In the genomic region with DNA sequence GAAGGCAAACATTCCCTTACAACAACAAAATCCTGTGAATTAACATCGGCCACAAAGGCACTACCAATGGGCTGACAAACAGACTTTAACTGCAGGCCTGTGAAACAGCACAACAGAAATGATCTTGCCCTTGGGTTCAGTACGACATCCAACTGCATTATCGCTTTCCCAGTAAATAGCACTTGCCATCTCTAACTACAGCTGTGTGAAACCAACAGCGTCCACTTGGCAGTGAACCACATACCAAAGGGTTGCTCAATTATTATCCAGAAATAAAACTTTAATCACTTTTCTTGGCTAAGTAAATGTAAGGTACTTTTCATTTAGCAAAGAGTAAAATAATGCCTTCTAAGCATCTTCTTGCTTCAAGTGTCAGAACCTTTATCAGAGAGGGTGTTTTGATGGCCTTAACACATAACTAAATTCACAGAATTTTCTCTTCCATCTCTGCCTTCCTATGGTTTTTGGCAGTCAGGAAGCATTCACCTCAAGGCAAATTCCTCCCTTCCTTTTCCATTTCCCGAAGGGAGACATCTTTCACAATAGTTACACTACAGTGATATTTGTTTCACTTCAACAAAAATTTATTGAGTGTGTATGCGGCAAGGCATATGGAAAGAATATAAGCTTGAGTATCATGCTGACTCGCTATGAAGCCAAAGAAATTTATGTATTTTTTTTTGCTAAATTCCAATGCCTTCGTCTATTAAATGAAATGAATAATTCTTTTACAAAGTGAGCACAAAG, we compare ENCODE assay signal across 16 mouse cellular contexts.
DNase-seq lines count a peak whose midpoint lies in the region; ATAC-seq and TF ChIP-seq lines count a peak whose summit lies in the region.
"Had no signal": no experiment of that assay in that cellular context is flagged by ENCODE, and none has a peak within 500 bp of the region (broad histone marks: within the 10 kb centered on the region; RNA-seq: fewer than 3 reads in every experiment).

No protein-coding gene starts in this region.

- no peak overlapping the region for H3K4me3 ChIP-seq in limb, embryonic 14.5 days (replicated peaks; ENCODE audit: low read length)
- H3K4me3 ChIP-seq in limb, embryonic 10.5 days: no peak overlapping the region
- no peak overlapping the region for H3K4me3 ChIP-seq in brown adipose tissue, adult 24 weeks (ENCODE audit: insufficient read depth, low read depth, low read length)
- H3K4me3 ChIP-seq in lung, postnatal 0 days (ENCODE audit: low read depth, low read length): no peak overlapping the region
- H3K4me3 ChIP-seq: limb, embryonic 15.5 days; midbrain, embryonic 12.5 days; neural tube, embryonic 13.5 days had no signal

- no peak for TF ChIP-seq CTCF in lung, postnatal 0 days (IDR thresholded peaks at IDR 0.05)

- ATAC-seq in limb, embryonic 14.5 days (ENCODE audit: low FRiP score, low read depth): no peak; the same call in 1 of the 2 replicates
- ATAC-seq in lung, postnatal 0 days: peak; percentile 60
- ATAC-seq: forebrain, embryonic 14.5 days; intestine, postnatal 0 days had no signal

- 59% methylated on average over 8 of the region's 8 CpGs for WGBS in limb, embryonic 14.5 days
- 93% methylated on average over 8 of the region's 8 CpGs for WGBS in limb, embryonic 10.5 days
- WGBS in lung, postnatal 0 days: 53% methylated on average over 8 of the region's 8 CpGs

- peak; percentile 57 for DNase-seq in limb, embryonic 14.5 days (ENCODE audit: low spot score)
- no peak for DNase-seq in limb, embryonic 10.5 days (ENCODE audit: low spot score)
- DNase-seq in heart, adult 8-10 months (ENCODE audit: low spot score): peak; percentile 60
- DNase-seq in lung, postnatal 0 days (ENCODE audit: low spot score): peak; percentile 70
- DNase-seq in B cell, adult 2 months: no peak
- no peak for DNase-seq in cerebellum, adult 8-10 months
- no peak for DNase-seq in cerebellum, postnatal 10 days
- DNase-seq: adrenal gland, postnatal 36 days; cerebellum, postnatal 25 days; thymus, postnatal 36 days had no signal

- H3K9ac ChIP-seq in limb, embryonic 14.5 days (ENCODE audit: low read depth, low read length, severe bottlenecking): no peak overlapping the region
- H3K9ac ChIP-seq in lung, postnatal 0 days (replicated peaks; ENCODE audit: low read depth): no peak overlapping the region
- H3K9ac ChIP-seq: limb, embryonic 15.5 days; midbrain, embryonic 12.5 days; neural tube, embryonic 13.5 days had no signal

- H3K36me3 ChIP-seq in limb, embryonic 14.5 days (ENCODE audit: control insufficient read depth, insufficient read depth, low read length): no peaks in the 10 kb centered on the region
- no peaks in the 10 kb centered on the region for H3K36me3 ChIP-seq in limb, embryonic 10.5 days
- no peaks in the 10 kb centered on the region for H3K36me3 ChIP-seq in lung, postnatal 0 days (ENCODE audit: insufficient read depth, low read length)
- H3K36me3 ChIP-seq: limb, embryonic 15.5 days; midbrain, embryonic 12.5 days; neural tube, embryonic 13.5 days had no signal

- H3K27ac ChIP-seq in limb, embryonic 14.5 days (replicated peaks; ENCODE audit: low read depth, low read length): no peak overlapping the region
- no peak overlapping the region for H3K27ac ChIP-seq in limb, embryonic 10.5 days
- peak overlapping the region; percentile 78 for H3K27ac ChIP-seq in brown adipose tissue, adult 24 weeks (replicated peaks; ENCODE audit: low read depth, low read length)
- no peak overlapping the region for H3K27ac ChIP-seq in lung, postnatal 0 days (ENCODE audit: low read length)
- H3K27ac ChIP-seq: midbrain, embryonic 12.5 days; neural tube, embryonic 13.5 days had no signal

- 0 out of 2 replicates have a peak, but pooled peaks have one; percentile 22 for TF ChIP-seq EP300 in lung, postnatal 0 days (IDR thresholded peaks at IDR 0.05)

- no peak for TF ChIP-seq POLR2A in limb, embryonic 14.5 days (IDR thresholded peaks at IDR 0.05; ENCODE audit: borderline replicate concordance, extremely low read depth, insufficient read depth, insufficient read length)

- H3K9me3 ChIP-seq in limb, embryonic 14.5 days (ENCODE audit: control insufficient read depth, low read length): no peaks in the 10 kb centered on the region
- no peaks in the 10 kb centered on the region for H3K9me3 ChIP-seq in limb, embryonic 10.5 days (replicated peaks)
- H3K9me3 ChIP-seq in lung, postnatal 0 days (ENCODE audit: low read length): no peaks in the 10 kb centered on the region
- H3K9me3 ChIP-seq: limb, embryonic 15.5 days; midbrain, embryonic 12.5 days; neural tube, embryonic 13.5 days had no signal

- no peak overlapping the region for H3K4me2 ChIP-seq in limb, embryonic 14.5 days (replicated peaks; ENCODE audit: low read depth, low read length, severe bottlenecking)
- no peak overlapping the region for H3K4me2 ChIP-seq in lung, postnatal 0 days (replicated peaks; ENCODE audit: low read depth, low read length)
- H3K4me2 ChIP-seq: limb, embryonic 15.5 days; midbrain, embryonic 12.5 days; neural tube, embryonic 13.5 days had no signal

- no peaks in the 10 kb centered on the region for H3K27me3 ChIP-seq in limb, embryonic 14.5 days (ENCODE audit: control insufficient read depth, insufficient read depth, low read length)
- no peaks in the 10 kb centered on the region for H3K27me3 ChIP-seq in limb, embryonic 10.5 days (ENCODE audit: low read depth, poor library complexity, severe bottlenecking)
- H3K27me3 ChIP-seq in lung, postnatal 0 days (replicated peaks; ENCODE audit: insufficient read depth, low read length): no peaks in the 10 kb centered on the region
- H3K27me3 ChIP-seq: limb, embryonic 15.5 days; midbrain, embryonic 12.5 days; neural tube, embryonic 13.5 days had no signal

- 0 out of 2 replicates have a peak, but pooled peaks cover 2% of the 10 kb centered on the region for H3K4me1 ChIP-seq in limb, embryonic 14.5 days (ENCODE audit: control insufficient read depth, insufficient read depth, low read length)
- peaks cover 3% of the 10 kb centered on the region for H3K4me1 ChIP-seq in limb, embryonic 10.5 days
- H3K4me1 ChIP-seq in brown adipose tissue, adult 24 weeks (ENCODE audit: control insufficient read depth, insufficient read depth, insufficient read length, low read length): no peaks in the 10 kb centered on the region; the same call in 1 of the 2 replicates
- H3K4me1 ChIP-seq in lung, postnatal 0 days (ENCODE audit: insufficient read depth, low read depth, low read length): no peaks in the 10 kb centered on the region
- H3K4me1 ChIP-seq: limb, embryonic 15.5 days; neural tube, embryonic 13.5 days had no signal

Comparison
In these comparisons a context has a peak if more than half of its experiments do, and no peak if none do; other contexts are left out.
1. DNase-seq: peak in limb, embryonic 14.5 days (single experiment), heart, adult 8-10 months (single experiment) and lung, postnatal 0 days (single experiment); none in limb, embryonic 10.5 days (single experiment), B cell, adult 2 months (0 of 2), cerebellum, adult 8-10 months (single experiment) and cerebellum, postnatal 10 days (0 of 2).